Mouse (Mus musculus) lung, postnatal 0 days (tissue): ENCODE data around the gene 4930470P17Rik.

Experiments used
- CTCF ChIP-seq: IDR thresholded peaks from 2 replicates; pipeline ENCODE4 v1.5.1; 2016; ENCODE audit warnings: antibody characterized with exemption, mild to moderate bottlenecking
- EP300 ChIP-seq: IDR thresholded peaks from 2 replicates; pipeline ENCODE4 v1.6.1; 2016; ENCODE audit warnings: antibody characterized with exemption, mild to moderate bottlenecking, control low read depth

- TF ChIP-seq CTCF (no peak), EP300 (no peak)
Observed at GRCm38 (mm10) chr2:170550240-170550639, 51.6 kb downstream of the 4930470P17Rik start.
